Mouse (Mus musculus): ENCODE measurements around the gene Kidins220.

Kidins220 gene

GRCm38 (mm10) chr12:25089433-25089832 lies 114.7 kb downstream of the Kidins220 start:
- no peak for DNase-seq (ENCODE audit: extremely low read depth, low read depth, low spot score)

DNA sequence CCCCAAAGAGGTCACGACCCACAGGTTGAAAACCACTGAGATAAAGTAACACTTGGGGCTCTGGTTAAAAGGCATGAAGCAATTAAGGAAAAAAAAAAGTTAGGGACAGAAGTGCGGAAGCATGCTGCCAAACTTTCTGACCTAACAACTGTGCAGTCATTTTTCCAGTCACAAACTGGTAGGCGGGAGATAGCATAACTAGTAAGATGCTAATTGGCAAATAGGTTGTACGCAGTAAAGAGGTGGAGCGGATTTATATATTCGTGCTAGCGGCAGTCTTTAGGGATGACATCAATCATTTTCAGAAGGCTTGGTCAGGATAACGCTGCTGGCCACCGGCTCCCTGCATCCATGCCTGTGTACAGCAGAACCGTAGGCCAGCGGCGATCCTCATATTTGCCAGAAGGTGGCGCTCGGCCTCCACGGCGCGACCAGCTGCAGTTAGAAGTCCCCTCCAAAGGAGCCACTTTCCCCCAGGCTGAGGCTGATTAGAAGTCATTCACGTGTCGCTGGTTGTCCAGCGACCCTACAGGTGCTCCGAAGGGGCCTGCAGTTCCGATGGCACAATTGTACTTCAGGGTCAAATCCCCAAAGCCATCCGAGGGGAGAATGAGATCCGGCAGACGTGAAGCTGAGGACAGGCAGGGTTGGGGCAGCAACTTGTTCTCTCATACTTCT lies 117.4 kb downstream of the Kidins220 start:
- no peak for DNase-seq (ENCODE audit: extremely low read depth, low read depth, low spot score)

DNA sequence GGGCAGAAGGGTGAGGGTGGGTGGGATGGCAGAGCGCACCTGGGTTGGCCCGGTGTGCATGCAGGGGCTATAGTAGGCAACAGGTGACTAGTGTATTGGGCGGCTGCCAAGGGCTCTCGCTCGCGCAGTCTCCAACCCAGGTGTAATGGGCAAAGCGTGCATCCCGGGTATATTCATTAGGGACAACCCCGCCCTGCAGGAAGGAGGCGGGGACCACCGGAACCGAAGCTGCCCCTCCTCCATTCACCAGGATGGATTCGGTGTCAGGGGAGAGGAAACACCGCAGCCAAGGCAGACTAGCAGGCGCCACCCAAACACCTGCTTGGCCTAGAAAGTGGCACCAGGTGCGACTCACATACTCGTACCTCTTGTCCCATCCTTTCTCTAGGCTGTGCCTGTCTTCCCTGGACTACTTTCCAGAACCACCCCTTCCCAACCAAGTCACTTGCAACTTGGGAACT lies 118.1 kb downstream of the Kidins220 start:
- no peak for DNase-seq (ENCODE audit: extremely low read depth, low read depth, low spot score)

DNA sequence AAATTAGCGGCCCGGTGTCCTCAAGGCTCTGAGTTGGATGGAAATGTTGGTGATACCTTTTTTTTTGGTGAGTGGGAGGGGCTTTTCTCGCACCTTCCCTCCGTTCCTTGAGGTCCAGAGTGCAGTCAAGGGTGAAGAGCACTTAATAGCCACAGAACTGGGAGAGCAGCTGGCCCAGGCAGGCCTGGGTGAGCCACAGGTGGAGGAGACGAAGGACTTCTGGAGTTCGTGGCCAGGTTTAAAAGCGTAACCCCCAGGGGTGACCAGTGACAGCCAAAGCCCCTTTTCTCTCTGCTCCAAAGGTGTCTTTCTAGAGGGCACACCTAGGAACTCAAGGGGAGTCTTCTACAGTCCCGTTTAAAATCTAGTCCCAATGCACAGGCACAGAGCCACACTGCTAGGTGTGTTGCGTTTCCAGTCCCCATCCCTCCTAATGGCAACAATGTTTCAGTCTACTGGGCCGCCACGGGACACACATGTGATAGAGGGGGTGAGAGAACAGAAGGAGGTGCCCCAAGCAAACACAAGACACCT lies 118.6 kb downstream of the Kidins220 start:
- no peak for DNase-seq (ENCODE audit: extremely low read depth, low read depth, low spot score)

GRCm38 (mm10) chr12:25094621-25095521 lies 120.1 kb downstream of the Kidins220 start:
- DNase-seq (ENCODE audit: extremely low read depth, low read depth, low spot score), result no peak

- DNase-seq (ENCODE audit: extremely low read depth, low read depth, low spot score), result no peak
Measured at GRCm38 (mm10) chr12:25095538-25095937, 120.8 kb downstream of the Kidins220 start.

GRCm38 (mm10) chr12:25095974-25096639 lies 121.4 kb downstream of the Kidins220 start:
- no peak for DNase-seq (ENCODE audit: extremely low read depth, low read depth, low spot score)

- DNase-seq (ENCODE audit: extremely low read depth, low read depth, low spot score), result no peak
Measured at GRCm38 (mm10) chr12:25096640-25097051, 121.9 kb downstream of the Kidins220 start.

GRCm38 (mm10) chr12:25097052-25097209 lies 122.2 kb downstream of the Kidins220 start, which contains the start of gene Id2:
Id2 (minus strand) TSS chr12:25097140.
- no peak for DNase-seq (ENCODE audit: extremely low read depth, low read depth, low spot score)

- no peak for DNase-seq (ENCODE audit: extremely low read depth, low read depth, low spot score)
Measured at GRCm38 (mm10) chr12:25097210-25098160, 122.8 kb downstream of the Kidins220 start.

GRCm38 (mm10) chr12:25098161-25098550 lies 123.4 kb downstream of the Kidins220 start:
- DNase-seq (ENCODE audit: extremely low read depth, low read depth, low spot score), result no peak

GRCm38 (mm10) chr12:25098561-25099312 lies 124.0 kb downstream of the Kidins220 start:
- DNase-seq (ENCODE audit: extremely low read depth, low read depth, low spot score), result no peak

GRCm38 (mm10) chr12:25099313-25099562 lies 124.5 kb downstream of the Kidins220 start:
- no peak for DNase-seq (ENCODE audit: extremely low read depth, low read depth, low spot score)

DNA sequence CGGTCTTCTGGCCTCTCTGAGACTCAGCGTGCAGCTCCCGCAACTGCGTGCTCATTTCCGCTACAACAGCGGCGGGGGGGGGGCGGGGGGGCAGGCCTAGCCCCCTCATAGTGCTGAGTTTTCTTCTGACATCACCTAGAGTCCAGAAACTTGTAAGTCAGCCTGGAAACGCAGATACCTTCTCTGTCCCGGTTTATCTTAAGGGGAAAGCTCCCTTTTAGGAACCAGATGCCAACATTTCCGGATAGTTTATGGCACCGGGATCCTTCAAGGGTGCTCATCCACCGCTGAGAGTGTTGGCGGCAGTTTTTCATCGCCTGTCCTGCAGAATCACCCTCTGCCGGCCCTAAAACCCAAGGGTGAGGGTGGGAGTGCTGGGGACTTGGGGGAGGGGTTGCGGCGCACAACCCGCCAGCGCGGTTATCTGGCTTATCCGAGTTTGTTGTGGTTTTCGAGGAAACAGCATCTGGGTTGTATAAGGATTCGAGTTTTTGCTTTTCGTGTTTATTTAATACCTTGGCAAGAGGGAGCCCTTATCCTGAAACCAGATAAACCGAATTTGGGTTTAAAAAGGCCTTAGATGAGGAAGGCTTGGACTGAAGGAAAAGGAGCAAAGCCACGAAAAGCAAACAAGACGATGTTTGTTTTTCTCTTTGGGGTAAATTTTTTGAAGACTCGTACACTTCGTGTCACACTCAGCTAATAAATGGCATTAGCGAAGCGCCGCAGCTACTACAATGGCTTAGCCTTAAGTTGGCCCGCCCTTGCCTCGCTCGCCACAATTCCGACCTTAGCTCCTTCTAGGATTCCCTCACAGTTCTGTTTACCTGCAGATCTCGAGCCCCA lies 125.1 kb downstream of the Kidins220 start:
- DNase-seq (ENCODE audit: extremely low read depth, low read depth, low spot score), result no peak

- DNase-seq (ENCODE audit: extremely low read depth, low read depth, low spot score), result no peak
Measured at GRCm38 (mm10) chr12:25100411-25101217, 125.9 kb downstream of the Kidins220 start.

DNA sequence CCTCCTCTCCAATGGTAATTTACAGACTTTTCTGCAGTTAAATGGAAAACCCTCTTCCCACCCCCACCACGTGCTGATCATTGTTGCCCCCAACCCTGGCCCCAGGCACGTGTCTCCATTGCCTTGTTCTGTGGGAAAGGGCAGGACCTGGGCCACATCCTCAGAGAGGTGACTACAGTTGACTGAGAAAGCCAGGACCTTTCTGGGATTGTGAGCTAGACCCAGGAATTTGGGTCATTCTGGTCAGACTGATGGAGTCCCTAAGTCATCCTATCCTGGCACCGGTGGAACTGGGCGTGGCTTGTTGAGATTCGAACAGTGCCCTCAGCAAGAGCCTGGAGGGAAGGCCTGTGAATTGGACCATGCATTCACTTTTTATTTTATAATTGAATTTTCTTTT lies 126.7 kb downstream of the Kidins220 start:
- DNase-seq (ENCODE audit: extremely low read depth, low read depth, low spot score), result no peak

- no peak for DNase-seq (ENCODE audit: extremely low read depth, low read depth, low spot score)
Measured at GRCm38 (mm10) chr12:25103911-25104310, 129.2 kb downstream of the Kidins220 start.

DNA sequence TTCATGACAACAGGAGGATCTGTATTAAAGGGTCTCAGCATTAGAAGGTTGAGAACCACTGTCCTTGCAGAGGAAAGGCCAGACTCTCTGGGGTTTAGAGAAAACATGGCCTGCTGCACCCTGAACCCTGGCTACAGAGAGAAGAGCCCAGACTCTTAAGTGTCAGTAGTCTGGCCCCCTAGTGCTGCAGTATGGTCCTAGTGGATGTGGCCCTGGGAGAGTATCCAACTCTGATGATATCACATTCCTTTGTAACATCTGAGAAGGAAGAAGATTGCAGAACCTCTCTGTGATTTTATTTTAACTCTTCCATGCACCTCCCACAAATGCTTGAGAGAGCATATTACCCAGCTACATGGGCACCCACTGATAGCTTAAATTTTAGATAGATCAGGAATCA lies 129.8 kb downstream of the Kidins220 start:
- DNase-seq (ENCODE audit: extremely low read depth, low read depth, low spot score), result no peak

Data from fat pad, adult 2 months (tissue).